Mouse (Mus musculus) splenic B cell, adult 2 months (primary cell): ENCODE data around the gene Gnb1.

Experiments
- DNase-seq: peaks from one replicate; pipeline ENCODE4 v3.0.0-alpha.2; 2011; ENCODE audit warnings: low read depth, low spot score
- H3K27me3 ChIP-seq: 2 replicates; pipeline ENCODE4 v1.6.1; 2012; ENCODE audit warnings: mild to moderate bottlenecking, low read length, moderate library complexity, mixed read lengths; ENCODE audit not compliant: control insufficient read depth, poor library complexity, insufficient read depth, severe bottlenecking
- H3K36me3 ChIP-seq: 2 replicates; pipeline ENCODE4 v1.6.1; 2012; ENCODE audit warnings: mild to moderate bottlenecking, low read length, moderate library complexity, mixed read lengths; ENCODE audit not compliant: control insufficient read depth, poor library complexity, insufficient read depth, severe bottlenecking

Gnb1 gene

GRCm38 (mm10) chr4:155494891-155495290, 3.7 kb downstream of the Gnb1 start:
- Histone ChIP-seq H3K36me3 (no peaks in the 10 kb centered on the region), H3K27me3 (no peaks in the 10 kb centered on the region)
- no peak for DNase-seq

DNA sequence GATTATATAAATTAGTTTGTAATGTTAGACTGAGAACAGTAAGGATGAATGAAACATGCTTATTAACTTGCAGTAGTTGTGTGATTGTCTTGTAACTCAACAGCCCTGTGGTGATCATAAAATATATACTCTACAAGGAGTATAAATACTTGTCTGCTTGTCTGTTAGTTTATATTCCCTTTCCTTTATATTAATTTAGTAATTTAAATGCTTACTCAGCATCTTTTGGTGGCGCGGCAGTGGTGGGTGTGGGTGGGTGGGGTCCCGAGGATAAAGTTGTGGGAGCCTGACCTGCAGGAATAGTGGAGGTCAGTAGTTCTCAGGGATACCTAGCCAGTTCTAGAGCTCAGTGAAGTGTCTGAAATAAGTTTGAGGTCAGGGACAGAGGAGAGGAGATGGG, 6.8 kb downstream of the Gnb1 start:
- DNase-seq = no peak
- Histone ChIP-seq H3K27me3 (no peaks in the 10 kb centered on the region), H3K36me3 (no peaks in the 10 kb centered on the region)

- no peak for DNase-seq
- no peaks in the 10 kb centered on the region for H3K36me3 ChIP-seq
- no peaks in the 10 kb centered on the region for H3K27me3 ChIP-seq
These were observed 10.0 kb downstream of the Gnb1 start for GRCm38 (mm10) chr4:155501126-155501525.

DNA sequence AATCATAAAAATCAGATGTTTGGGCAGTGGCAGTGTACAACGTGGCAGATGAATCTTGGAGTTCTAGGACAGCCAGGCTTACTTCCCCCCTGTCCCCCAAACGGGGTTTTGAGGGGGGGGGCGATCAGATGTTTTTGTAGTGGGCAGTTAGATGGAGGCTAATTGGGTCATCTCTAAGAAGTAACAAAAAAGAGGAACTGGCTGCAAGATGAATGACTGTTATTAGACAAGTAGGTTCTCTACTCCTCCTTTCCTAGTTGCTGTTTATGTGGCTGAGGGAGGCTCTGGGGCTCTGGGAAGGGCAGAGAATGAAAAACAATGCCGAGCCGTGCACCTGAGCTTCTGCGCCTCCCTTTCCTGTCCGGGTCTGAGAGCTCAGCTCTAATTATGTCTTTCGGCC, 13.9 kb downstream of the Gnb1 start:
- peak; percentile 24 for DNase-seq
- Histone ChIP-seq H3K27me3 (no peaks in the 10 kb centered on the region), H3K36me3 (no peaks in the 10 kb centered on the region)

DNA sequence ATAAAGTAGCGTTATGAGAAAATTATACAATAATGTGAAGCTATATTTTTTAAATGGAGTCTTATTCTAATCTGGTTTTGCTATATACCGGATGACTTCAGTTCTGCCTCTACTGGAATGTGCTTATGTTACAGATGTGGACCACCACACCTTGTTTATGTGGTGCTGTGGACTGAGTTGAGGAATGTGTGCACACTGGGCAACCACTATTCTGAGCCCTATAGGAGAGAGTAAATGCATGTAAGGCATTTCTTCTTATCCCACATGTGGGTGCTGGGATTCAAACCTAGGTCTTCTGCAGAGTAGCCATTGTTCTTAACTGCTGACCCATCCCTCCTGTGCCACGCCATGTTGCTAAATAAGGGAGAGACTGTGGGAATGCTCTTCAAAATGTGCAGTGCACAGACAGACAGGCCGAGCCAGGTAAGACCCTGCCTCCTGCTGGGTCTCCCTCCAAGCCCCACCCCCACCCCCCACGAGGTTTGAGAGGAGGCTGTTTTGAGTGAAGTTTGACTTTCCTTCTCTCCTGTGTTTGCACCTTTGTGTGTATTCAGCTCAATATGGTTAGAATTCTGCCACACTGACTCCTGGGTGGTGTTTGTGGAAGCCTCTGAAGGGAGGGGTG, 14.6 kb downstream of the Gnb1 start:
- Histone ChIP-seq H3K27me3 (no peaks in the 10 kb centered on the region), H3K36me3 (no peaks in the 10 kb centered on the region)
- DNase-seq = no peak

GRCm38 (mm10) chr4:155508614-155509013, 17.5 kb downstream of the Gnb1 start:
- H3K27me3 ChIP-seq = no peaks in the 10 kb centered on the region
- DNase-seq = no peak

DNA sequence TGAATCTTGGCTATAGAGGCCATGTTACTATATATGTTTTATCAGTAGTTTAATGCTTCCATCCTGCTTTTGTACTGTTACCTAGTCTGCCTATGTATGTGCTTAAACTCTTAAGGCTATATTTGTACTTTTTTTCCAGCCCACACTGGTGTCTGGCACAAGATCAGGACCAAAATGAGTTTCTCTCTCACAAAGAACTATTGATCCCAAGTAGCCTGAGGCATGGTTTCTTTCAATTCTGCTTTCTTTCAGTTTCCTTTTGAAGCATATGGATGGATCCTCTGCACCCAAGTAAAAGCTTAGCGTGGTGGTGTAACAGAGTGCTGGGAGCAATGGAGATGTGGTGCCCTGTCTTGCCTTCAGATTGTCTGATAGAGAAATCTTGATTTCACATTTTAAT, 19.8 kb downstream of the Gnb1 start:
- no peaks in the 10 kb centered on the region for H3K27me3 ChIP-seq
- H3K36me3 ChIP-seq = no peaks in the 10 kb centered on the region
- DNase-seq = no peak

More at GRCm38 (mm10) chr4:155508614-155509013, 17.5 kb downstream of the Gnb1 start:
- no peaks in the 10 kb centered on the region for H3K36me3 ChIP-seq

DNA sequence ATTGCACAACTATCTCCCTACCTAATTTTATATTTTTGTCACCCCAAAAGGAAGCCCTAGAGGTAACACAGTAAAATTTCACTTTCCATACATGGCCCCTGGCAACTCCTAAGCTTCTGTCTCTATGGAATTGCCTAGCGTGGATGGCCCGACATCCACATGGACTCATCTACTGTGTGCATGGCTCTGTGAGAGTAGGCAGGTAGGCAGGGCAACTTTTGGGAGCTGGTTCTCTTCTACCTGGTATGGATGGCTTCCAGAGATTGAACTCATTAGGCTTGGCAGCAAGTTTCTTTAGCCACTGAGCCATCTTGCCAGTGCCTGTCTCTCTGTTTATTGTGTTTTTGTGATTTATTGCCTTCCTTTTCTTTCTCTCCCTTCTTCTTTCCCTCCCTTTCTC, 23.6 kb downstream of the Gnb1 start:
- H3K27me3 ChIP-seq = no peaks in the 10 kb centered on the region

GRCm38 (mm10) chr4:155517948-155518517, 26.9 kb downstream of the Gnb1 start:
- no peaks in the 10 kb centered on the region for H3K27me3 ChIP-seq
- H3K36me3 ChIP-seq = no peaks in the 10 kb centered on the region; the same call in 1 of the 2 replicates
- DNase-seq = peak; percentile 16

More for the DNA sequence above, 23.6 kb downstream of the Gnb1 start:
- DNase-seq = no peak
- H3K36me3 ChIP-seq = no peaks in the 10 kb centered on the region

DNA sequence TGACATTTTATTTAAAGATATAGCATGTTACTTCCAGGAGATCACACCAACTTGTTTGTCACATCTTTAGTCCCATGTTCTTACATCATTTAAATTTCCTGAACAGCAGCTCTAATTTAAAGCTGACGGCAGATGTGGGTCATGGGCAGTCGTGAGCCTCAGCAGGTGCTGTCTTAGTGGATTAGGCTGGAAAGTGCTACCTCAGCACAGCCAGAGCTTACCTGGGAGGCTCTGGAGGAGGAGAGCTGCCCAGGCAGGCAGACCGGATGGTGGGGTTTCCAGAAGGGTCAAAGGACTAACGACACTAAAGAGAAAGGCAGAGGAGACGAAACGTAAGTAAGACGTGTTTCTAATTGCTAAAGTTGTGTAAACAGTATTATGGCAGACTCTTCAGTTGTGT, 31.2 kb downstream of the Gnb1 start:
- no peaks in the 10 kb centered on the region for H3K27me3 ChIP-seq
- no peaks in the 10 kb centered on the region; the same call in 1 of the 2 replicates for H3K36me3 ChIP-seq
- no peak for DNase-seq

GRCm38 (mm10) chr4:155525751-155526150, 34.6 kb downstream of the Gnb1 start:
- no peak for DNase-seq
- no peaks in the 10 kb centered on the region for H3K27me3 ChIP-seq
- peaks cover 7% of the 10 kb centered on the region; the same call in 1 of the 2 replicates for H3K36me3 ChIP-seq

DNA sequence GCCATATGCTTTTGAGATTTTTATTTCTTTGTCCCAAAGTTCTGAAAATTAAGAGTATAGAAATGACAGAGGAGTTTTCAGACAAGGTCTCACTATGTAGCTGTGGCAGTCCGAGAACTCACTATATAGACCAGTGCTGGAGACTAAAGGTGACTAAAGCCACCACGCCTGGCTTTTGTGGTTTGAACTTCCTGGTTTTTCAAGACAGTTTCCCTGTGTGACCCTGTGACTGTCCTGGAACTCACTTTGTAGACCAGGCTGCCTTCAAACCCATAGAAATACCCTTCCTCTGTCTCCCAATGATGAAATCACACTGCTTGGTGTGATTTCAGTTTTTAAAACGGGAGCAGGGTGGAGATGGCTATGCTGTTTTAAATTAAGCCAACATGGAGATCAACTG, 38.1 kb downstream of the Gnb1 start:
- Histone ChIP-seq H3K27me3 (no peaks in the 10 kb centered on the region), H3K36me3 (peaks cover 13% of the 10 kb centered on the region; the same call in 1 of the 2 replicates)
- no peak for DNase-seq

DNA sequence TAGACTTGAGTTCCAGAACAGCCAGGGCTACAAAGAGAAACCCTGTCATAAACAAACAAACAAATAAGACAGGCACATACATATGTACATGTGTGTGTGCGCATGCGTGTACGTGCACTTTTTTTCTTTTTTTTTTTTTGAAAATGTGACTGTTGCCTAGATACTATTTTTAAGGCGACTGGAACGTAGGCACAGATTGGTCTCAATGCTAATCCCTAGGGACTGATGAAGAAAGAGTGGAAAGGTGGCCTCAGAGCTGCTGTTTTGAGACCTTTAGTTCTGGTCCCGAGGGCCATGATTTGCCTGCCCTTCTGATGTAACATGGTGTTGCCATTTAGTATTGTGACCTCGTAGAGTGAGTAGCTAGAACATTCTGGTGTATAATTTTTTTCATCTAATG, 58.8 kb downstream of the Gnb1 start:
- H3K27me3 ChIP-seq = no peaks in the 10 kb centered on the region
- peak; percentile 52 for DNase-seq
- H3K36me3 ChIP-seq = peaks cover 12% of the 10 kb centered on the region

GRCm38 (mm10) chr4:155550446-155550845, 59.3 kb downstream of the Gnb1 start:
- Histone ChIP-seq H3K27me3 (no peaks in the 10 kb centered on the region), H3K36me3 (peaks cover 15% of the 10 kb centered on the region)
- peak; percentile 70 for DNase-seq

GRCm38 (mm10) chr4:155551073-155551472, 59.9 kb downstream of the Gnb1 start:
- no peaks in the 10 kb centered on the region for H3K27me3 ChIP-seq
- no peak for DNase-seq
- peaks cover 11% of the 10 kb centered on the region for H3K36me3 ChIP-seq
